Mouse (Mus musculus): ENCODE measurements at regions not wholly inside any gene's neighbourhood (a gene's known extent, or its start where the extent isn't known, plus 50 kb on each side); places are given as distances from the start of the nearest gene placed in this dataset.

- H3K27ac ChIP-seq (ENCODE audit: insufficient read depth, low read depth, low read length) = no peak overlapping the region
- TF ChIP-seq CTCF (IDR thresholded peaks at IDR 0.05; ENCODE audit: low read depth, low read length) (no peak), POLR2A (IDR thresholded peaks at IDR 0.05; ENCODE audit: borderline replicate concordance, low read depth, low read length) (no peak)
- H3K4me3 ChIP-seq (ENCODE audit: insufficient read depth, low read length) = no peak overlapping the region
- peaks cover 6% of the 10 kb centered on the region for H3K4me1 ChIP-seq (ENCODE audit: control insufficient read depth, insufficient read depth, low read length)
These were observed 99.9 kb downstream of the Klhl6 start for GRCm38 (mm10) chr16:19882961-19883360.

GRCm38 (mm10) chr16:19883776-19884513 is 98.9 kb downstream of the Klhl6 start:
- TF ChIP-seq POLR2A (IDR thresholded peaks at IDR 0.05; ENCODE audit: borderline replicate concordance, low read depth, low read length) = no peak
- no peak for TF ChIP-seq CTCF (IDR thresholded peaks at IDR 0.05; ENCODE audit: low read depth, low read length)
- Histone ChIP-seq H3K4me3 (ENCODE audit: insufficient read depth, low read length) (no peak overlapping the region), H3K27ac (ENCODE audit: insufficient read depth, low read depth, low read length) (no peak overlapping the region), H3K4me1 (ENCODE audit: control insufficient read depth, insufficient read depth, low read length) (peaks cover 6% of the 10 kb centered on the region)

- no peak overlapping the region for H3K4me3 ChIP-seq (ENCODE audit: insufficient read depth, low read length)
- peaks cover 6% of the 10 kb centered on the region for H3K4me1 ChIP-seq (ENCODE audit: control insufficient read depth, insufficient read depth, low read length)
- TF ChIP-seq CTCF (IDR thresholded peaks at IDR 0.05; ENCODE audit: low read depth, low read length) = no peak
- H3K27ac ChIP-seq (ENCODE audit: insufficient read depth, low read depth, low read length) = no peak overlapping the region
These were observed 98.3 kb downstream of the Klhl6 start for GRCm38 (mm10) chr16:19884535-19884934.

- no peak overlapping the region for H3K27ac ChIP-seq (ENCODE audit: insufficient read depth, low read depth, low read length)
- no peak for TF ChIP-seq CTCF (IDR thresholded peaks at IDR 0.05; ENCODE audit: low read depth, low read length)
- TF ChIP-seq POLR2A (IDR thresholded peaks at IDR 0.05; ENCODE audit: borderline replicate concordance, low read depth, low read length) = no peak
These were observed 96.2 kb downstream of the Klhl6 start for GRCm38 (mm10) chr16:19886596-19886995.

GRCm38 (mm10) chr16:19889576-19889975 is 93.3 kb downstream of the Klhl6 start:
- Histone ChIP-seq H3K4me1 (ENCODE audit: control insufficient read depth, insufficient read depth, low read length) (0 out of 2 replicates have a peak, but pooled peaks cover 1% of the 10 kb centered on the region), H3K27ac (ENCODE audit: insufficient read depth, low read depth, low read length) (no peak overlapping the region), H3K4me3 (ENCODE audit: insufficient read depth, low read length) (no peak overlapping the region)
- TF ChIP-seq CTCF (IDR thresholded peaks at IDR 0.05; ENCODE audit: low read depth, low read length) = no peak
- no peak for TF ChIP-seq POLR2A (IDR thresholded peaks at IDR 0.05; ENCODE audit: borderline replicate concordance, low read depth, low read length)

More at GRCm38 (mm10) chr16:19886596-19886995, 96.2 kb downstream of the Klhl6 start:
- Histone ChIP-seq H3K4me1 (ENCODE audit: control insufficient read depth, insufficient read depth, low read length) (peaks cover 6% of the 10 kb centered on the region), H3K4me3 (ENCODE audit: insufficient read depth, low read length) (no peak overlapping the region)

- no peak for TF ChIP-seq CTCF (IDR thresholded peaks at IDR 0.05; ENCODE audit: low read depth, low read length)
- no peak for TF ChIP-seq POLR2A (IDR thresholded peaks at IDR 0.05; ENCODE audit: borderline replicate concordance, low read depth, low read length)
- Histone ChIP-seq H3K4me1 (ENCODE audit: control insufficient read depth, insufficient read depth, low read length) (no peaks in the 10 kb centered on the region), H3K4me3 (ENCODE audit: insufficient read depth, low read length) (no peak overlapping the region), H3K27ac (ENCODE audit: insufficient read depth, low read depth, low read length) (no peak overlapping the region)
These were observed 91.4 kb downstream of the Klhl6 start for GRCm38 (mm10) chr16:19891441-19891840.

GRCm38 (mm10) chr16:19894435-19894994 is 88.3 kb downstream of the Klhl6 start:
- no peaks in the 10 kb centered on the region for H3K4me1 ChIP-seq (ENCODE audit: control insufficient read depth, insufficient read depth, low read length)
- H3K27ac ChIP-seq (ENCODE audit: insufficient read depth, low read depth, low read length) = no peak overlapping the region
- no peak overlapping the region for H3K4me3 ChIP-seq (ENCODE audit: insufficient read depth, low read length)
- TF ChIP-seq POLR2A (IDR thresholded peaks at IDR 0.05; ENCODE audit: borderline replicate concordance, low read depth, low read length) = no peak
- no peak for TF ChIP-seq CTCF (IDR thresholded peaks at IDR 0.05; ENCODE audit: low read depth, low read length)
